Mouse (Mus musculus) ES-CJ7 (cell line): ENCODE measurements at regions not wholly inside any gene's neighbourhood (a gene's known extent, or its start where the extent isn't known, plus 50 kb on each side); places are given as distances from the start of the nearest gene placed in this dataset.

Experiments used
- DNase-seq: peaks from one replicate; pipeline ENCODE4 v3.0.0; 2011; ENCODE audit warnings: low read depth, low spot score

GRCm38 (mm10) chr12:32273474-32273873, 65.0 kb upstream of the Pik3cg start:
- DNase-seq = no peak

GRCm38 (mm10) chr12:32279861-32280260, 71.4 kb upstream of the Pik3cg start:
- no peak for DNase-seq

GRCm38 (mm10) chr12:32280309-32280708, 71.8 kb upstream of the Pik3cg start:
- DNase-seq = no peak

GRCm38 (mm10) chr12:32282371-32283163, 74.1 kb upstream of the Pik3cg start:
- DNase-seq = no peak

GRCm38 (mm10) chr12:32285039-32285438, 76.6 kb upstream of the Pik3cg start:
- DNase-seq = no peak

GRCm38 (mm10) chr12:32286652-32287051, 78.2 kb upstream of the Pik3cg start:
- DNase-seq = no peak

GRCm38 (mm10) chr12:32291145-32291544, 82.7 kb upstream of the Pik3cg start:
- DNase-seq = no peak

GRCm38 (mm10) chr12:32291962-32292748, 83.7 kb upstream of the Pik3cg start:
- peak; percentile 82 for DNase-seq

- peak; percentile 48 for DNase-seq
Observed at GRCm38 (mm10) chr12:32292749-32293128, 84.3 kb upstream of the Pik3cg start.

GRCm38 (mm10) chr12:32297431-32297830, 81.1 kb upstream of the Ccdc71l start:
- peak; percentile 52 for DNase-seq

- DNase-seq = no peak
Observed at GRCm38 (mm10) chr12:32299714-32300113, 78.8 kb upstream of the Ccdc71l start.

- no peak for DNase-seq
Observed at GRCm38 (mm10) chr12:32305736-32306135, 72.8 kb upstream of the Ccdc71l start.

GRCm38 (mm10) chr12:32306326-32306725, 72.2 kb upstream of the Ccdc71l start:
- no peak for DNase-seq

GRCm38 (mm10) chr12:32307280-32308006, 71.1 kb upstream of the Ccdc71l start:
- DNase-seq = no peak

- no peak for DNase-seq
Observed at GRCm38 (mm10) chr12:32315099-32315783, 63.3 kb upstream of the Ccdc71l start.
